Mouse (Mus musculus): ENCODE data around the gene Fars2.

DNA sequence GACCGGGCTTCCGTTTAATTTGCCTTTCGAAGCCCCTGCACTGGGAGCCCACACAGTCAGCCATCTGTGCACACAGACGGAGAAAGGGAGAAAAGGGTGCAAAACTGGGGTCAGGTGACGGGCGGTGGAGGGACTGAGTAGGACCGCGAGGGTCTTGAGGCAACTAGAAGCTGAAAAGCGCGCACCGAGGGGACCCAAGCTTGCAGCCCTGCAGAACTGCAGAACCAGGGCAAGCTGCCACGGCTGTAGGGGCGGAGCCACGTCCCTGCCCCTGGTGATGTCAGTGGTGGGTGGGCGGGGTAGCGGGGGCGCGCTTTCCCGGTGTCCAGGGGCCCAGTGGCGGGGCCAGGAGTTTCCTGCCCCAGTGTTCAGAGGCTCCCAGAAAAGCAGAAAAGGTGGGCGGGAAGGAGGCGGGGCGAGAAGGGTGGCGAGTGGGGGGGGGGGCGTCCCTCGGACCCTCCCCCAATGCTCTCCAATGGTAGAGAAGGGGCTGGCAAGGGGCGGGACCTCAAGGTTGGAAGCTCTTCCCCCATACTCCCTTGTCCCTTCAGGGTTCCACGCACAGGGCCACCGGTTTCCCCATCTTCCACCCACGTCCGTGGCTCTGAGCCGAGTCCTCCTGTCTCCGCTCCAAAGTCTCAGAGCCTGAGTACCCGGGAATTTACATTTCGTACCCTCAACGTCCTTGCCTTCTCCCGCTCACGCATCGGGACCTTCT, 618.8 kb downstream of the Fars2 start:
- TF ChIP-seq CTCF (IDR thresholded peaks at IDR 0.05; ENCODE audit: extremely low read depth, insufficient read length, insufficient replicate concordance, low read depth, low read length) = no peak
- TF ChIP-seq POLR2A (IDR thresholded peaks at IDR 0.05; ENCODE audit: low read depth, low read length) = no peak

All from small intestine, adult 2 months (tissue).